Mouse (Mus musculus): ENCODE data around the gene Ldb3. TPM values are rescaled to one million over a fixed set of nuclear protein-coding genes. Genes with fewer than 3 reads are reported as not detected.
A peak's percentile ranks its signal among the peaks of the same experiment; 100 is the strongest.

Gene Ldb3
- total RNA-seq, 4 experiments from 2014 or later: 0.35 to 0.98 (median 0.69) TPM

DNA sequence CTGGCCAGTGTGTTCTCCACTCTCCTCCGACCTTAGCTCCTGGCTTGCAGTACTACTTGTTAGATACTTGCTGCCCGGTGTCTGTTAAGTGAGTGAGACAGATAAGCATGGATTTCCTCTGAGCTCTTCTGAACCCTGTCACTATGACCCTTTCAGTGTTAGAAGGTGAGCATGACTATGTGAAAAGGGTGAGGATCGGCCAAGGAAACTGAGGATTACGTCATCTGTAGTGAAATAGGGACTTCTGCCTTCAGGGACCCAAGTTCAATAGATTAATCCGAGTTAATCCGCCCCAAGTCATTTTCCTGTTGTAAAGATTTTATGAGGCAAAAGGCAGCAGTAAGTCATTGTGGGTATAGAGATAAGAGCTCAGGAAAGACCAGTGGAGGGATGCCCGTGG is 83.2 kb downstream of the Ldb3 start:
- DNase-seq: no peak

DNA sequence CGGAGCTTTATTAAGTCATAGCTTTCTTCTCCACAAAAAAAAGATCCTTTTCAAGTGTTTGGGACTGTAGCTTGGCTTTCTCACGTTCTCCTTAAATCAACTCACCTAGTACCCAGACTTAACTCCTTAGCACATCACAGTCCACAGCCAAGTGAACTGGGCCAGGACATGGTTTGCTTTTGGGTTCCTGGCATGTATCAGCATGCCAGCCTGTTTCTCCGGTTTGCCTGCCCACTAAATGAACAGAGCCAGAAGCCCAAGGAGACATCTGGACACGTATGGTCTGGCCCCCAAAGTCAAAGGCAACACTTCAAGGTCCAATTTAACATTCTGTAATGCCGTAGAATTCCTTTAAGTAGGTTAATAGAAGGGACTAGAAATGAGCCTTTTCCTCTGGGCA is 84.1 kb downstream of the Ldb3 start:
- DNase-seq: no peak

DNA sequence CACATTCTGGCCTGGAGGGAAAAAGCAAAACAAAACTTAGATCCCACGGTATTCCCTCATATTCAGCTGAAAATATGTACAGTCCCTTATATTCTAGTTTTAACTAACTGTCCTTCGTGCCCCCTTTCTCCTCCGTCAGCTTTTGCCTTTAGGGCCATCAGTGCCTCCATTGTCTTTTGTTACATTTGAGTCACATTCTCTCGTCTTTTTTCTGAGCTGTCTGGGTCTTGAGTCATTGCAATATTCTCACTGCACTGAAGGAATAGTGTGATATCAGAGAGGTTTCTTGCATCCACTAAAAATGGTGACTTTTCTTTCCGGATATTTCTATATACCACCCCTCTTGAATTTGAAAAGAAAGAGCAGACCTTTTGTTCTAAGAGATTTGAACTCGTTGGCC is 84.7 kb downstream of the Ldb3 start:
- DNase-seq: no peak

DNA sequence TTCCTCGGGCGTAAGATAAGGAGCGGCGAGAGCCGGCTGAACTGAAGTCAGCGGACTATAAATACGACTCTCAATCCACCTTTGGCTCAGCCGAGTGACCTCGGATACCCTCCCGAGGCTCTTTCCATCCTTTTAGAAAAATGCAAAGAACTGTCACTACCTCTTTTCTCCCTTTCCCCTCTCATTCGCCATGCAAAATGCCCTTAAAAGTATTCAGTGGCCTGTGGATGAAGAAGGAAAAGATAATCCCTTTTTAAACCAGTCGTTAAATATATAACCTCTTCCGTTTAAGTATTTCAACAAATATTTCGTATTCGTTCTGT is 85.2 kb downstream of the Ldb3 start, which contains the start of gene Bmpr1a:
TSS of gene Bmpr1a (minus strand) at position 17 of the 323 bp plus-strand sequence.
- no peak for DNase-seq

DNA sequence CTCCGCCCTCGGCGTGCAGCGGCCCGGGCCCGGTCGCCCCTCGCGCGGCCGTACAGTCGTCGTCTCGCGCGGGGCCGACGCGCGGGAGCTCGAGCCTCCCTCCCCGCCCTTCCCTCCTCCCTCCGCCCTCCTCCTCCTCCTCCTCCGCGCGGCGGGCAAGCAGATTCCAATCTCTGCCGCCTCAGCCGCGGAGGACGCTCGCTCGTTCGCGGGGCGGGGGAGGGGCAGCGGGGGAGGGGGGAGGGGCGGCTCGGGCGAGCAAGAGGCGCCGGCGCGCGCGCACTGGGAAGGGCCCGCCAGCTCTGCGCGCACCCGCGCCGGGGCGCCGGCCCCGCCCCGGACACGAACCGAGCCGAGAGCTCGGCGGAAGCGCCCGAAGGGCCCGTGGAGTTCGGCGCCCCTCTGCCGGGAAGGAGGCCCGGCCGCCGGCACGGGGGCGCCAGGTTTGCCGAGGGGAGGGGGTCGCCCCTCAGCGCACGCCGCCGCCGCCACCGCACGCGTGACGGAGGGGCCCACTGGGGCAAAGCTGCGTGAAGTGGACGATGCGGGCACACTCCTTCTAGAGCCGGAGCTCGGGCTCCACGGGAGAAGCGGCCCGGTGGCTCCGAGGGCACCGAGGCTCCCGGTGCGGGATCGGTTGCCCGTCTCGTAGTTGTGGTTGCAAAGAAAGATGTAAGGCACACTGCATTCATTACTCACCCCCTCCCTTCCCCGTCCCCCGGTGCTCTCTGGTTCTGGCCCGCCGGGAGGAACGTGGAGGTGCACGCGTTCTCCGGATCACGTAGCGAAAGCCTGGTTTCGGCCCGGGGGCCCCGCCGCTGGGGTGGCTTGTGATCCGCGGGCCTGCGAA is 85.8 kb downstream of the Ldb3 start:
- peak; percentile 77 for DNase-seq

DNA sequence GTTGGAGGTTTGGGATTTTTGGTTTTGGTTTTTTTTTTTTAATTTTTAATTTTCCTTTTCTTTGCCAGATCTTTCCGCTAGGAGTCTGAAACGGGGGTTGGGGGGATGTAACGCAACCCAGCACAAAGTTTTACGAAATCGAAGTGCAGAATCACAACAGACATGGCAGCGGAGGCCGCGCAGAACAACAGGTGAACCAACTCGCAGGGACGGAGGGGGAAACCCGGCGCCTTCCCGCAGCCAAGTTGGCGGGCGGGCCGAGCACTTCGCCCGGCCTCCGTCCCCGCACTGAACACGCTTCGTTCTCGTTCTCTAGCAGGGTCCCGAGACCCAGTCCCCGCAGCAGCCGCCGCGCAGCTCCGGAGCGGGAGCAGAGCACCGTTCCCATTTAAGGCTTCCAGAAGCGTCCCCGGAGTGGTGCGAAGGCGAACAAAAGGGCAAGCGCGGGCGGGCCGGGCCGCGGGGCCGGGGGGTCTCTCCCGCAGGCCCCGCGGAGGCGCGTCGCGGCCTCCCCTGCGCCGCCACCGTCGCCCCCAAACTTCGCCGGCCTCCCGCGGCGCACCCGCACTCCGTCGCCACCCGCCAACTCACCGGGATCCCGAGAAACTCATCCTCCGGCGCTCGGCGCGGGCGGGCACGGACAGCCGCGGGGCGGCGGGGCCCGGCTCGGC is 86.5 kb downstream of the Ldb3 start:
- peak; percentile 31 for DNase-seq

DNA sequence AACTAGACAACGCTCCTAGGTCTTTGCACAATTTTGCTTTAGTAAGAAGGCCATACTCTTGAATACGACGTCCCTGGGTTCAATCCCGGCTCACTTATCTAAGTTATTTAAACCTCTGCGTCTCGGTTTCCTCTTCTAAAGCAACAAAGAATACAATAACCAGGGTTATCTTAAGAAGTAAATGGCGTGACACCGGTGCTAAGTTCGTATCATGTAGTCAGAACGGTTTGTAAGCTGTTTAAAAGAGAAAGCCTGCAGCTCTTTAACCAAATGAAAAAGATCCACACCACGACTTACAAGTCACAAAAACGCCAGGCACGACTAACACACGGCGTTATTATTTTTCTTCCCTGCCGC is 87.1 kb downstream of the Ldb3 start:
- no peak for DNase-seq

DNA sequence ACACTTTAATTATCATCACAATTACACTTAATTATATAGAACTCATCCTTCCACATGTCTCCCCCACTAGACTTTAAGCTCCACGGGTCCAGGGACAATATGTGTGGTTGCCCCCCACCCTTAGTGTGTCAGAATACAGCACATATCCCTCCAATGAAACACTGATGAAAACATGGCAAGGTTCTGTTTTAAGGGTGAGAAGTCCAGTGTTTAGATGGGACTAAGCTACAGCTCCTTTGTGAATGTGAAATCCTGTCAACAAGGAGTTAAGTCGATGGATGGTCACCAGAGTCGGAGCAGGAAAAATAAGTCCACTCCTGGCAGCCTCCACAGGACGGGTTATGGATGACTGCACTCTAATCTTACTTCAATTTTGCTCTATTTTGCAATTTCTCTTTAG is 88.2 kb downstream of the Ldb3 start:
- DNase-seq: no peak

DNA sequence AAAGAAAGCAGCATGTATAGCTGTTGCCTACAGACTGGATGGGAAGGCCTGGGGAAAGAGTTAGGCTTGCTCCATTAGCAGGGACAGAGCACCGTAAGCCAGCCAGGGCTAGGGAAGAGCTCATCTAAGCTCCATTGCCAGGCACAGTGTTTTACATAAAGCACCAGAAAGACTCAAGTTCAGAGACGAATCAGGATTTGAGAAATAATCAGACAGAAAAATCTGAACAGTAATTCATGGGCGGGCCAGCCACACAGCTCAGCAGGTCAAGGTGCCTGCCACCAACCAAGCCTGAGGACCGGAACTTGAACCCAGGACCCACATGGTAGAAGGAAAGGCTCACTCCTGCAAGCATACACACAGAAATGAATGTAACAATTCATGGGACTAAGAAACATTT is 88.8 kb downstream of the Ldb3 start:
- DNase-seq: no peak

DNA sequence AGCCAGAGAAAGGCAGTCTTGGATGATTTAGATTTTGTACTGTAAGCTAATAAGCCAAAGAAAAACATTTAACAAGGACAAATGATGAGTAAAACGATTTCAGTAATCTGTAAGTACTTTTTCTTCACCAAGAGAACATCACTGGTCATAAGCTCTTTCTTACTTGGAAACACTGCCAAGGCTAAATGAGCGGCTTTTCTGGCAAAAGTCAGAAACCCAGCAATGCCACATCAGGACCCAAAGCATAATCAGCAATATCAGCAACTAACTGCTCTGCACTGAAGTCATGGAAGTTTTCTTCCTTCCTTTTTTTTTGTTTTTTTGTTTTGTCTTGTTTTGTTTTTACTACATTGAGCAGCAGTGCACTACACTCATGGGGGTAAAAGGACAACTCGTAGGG is 91.1 kb downstream of the Ldb3 start:
- peak; percentile 47 for DNase-seq

DNA sequence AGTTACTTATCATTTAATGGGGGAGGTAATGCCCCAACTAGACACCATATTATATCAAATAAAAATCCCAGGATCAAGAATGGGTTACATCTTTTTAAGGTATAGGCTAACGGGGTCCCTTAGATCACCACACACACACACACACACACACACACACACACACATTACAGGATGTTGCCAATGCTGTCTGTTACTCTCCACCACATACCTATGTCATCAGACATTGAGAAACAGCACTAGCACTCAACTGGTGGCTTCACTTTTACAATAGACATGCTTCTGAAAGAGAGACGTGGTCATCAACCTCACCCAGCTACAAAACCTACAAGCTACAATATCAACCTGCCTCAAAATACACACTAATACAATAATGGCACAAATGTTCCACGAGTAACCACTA is 94.8 kb downstream of the Ldb3 start:
- no peak for DNase-seq

DNA sequence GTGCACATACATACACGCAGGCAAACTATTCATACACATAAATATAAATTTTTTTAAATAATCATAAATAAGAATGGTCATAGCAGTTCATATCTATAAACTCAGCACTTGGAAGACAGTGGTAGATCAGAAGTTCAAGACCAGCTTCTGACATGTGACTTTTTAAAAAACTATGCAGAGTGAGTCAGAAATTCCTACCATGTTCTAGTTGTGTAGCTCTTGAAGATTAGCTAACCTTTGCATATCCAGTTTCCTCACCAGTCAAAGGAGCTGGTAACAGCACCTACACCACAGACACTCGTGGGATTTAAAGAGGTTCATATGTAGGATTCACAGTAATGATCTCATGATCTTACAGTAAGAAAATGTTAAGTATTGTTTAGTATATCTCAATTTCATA is 95.8 kb downstream of the Ldb3 start:
- no peak for DNase-seq

DNA sequence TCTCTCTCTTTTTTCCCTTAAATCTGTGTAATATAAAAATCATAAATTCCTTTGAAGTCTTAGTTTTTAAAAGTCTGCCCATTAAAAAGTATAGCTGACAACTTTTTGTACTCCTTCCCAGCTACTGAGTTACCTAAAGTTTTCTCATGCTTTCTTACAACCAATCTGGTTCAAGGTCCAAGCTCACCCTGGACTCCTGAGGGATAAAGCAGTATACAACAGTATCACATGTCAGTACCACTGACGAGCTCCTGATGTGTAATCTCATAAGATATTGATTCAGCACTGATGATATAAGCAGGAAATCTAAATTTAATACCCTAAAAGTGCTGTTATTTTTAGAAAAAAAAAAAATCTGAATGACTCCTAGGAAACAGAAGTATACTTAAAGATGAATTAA is 97.5 kb downstream of the Ldb3 start:
- DNase-seq: no peak

DNA sequence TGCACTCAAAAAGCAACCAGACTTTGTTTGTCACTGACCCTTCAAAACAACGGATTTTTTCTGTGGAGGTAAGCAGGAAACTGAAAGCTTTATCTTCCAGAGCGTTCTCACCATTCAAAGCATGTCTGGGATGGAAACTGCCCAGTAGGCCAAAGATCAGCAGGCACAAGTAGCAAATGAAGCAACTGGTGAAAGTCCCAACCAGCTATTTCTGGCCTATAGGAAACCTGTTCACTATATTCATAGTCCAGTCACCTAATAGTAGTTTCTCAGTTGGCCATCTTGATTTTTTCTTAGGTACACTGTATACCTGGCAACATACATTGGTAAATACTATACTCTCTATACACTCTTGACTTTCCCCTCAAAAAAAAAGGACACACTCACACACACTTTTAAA is 98.6 kb downstream of the Ldb3 start:
- DNase-seq: no peak

DNA sequence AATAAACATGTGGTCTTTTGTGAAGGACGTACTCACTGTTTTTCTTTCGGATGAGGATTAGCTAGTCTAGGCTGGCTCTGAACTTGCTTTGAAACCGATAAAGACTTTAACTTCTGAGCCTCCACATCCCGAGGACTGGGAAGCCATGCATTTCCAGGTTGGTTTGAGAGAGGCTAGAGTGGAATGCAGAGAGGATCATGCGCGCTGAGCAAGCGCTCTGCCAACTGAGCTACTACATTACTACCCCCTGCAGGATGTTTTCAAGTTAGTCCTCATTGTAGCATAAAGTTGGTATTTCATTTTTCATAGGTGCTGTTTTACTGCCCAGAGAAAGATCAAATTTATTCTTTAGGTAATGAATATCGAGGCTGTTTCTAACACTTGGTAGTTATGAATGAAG is 102.3 kb downstream of the Ldb3 start:
- DNase-seq: no peak

DNA sequence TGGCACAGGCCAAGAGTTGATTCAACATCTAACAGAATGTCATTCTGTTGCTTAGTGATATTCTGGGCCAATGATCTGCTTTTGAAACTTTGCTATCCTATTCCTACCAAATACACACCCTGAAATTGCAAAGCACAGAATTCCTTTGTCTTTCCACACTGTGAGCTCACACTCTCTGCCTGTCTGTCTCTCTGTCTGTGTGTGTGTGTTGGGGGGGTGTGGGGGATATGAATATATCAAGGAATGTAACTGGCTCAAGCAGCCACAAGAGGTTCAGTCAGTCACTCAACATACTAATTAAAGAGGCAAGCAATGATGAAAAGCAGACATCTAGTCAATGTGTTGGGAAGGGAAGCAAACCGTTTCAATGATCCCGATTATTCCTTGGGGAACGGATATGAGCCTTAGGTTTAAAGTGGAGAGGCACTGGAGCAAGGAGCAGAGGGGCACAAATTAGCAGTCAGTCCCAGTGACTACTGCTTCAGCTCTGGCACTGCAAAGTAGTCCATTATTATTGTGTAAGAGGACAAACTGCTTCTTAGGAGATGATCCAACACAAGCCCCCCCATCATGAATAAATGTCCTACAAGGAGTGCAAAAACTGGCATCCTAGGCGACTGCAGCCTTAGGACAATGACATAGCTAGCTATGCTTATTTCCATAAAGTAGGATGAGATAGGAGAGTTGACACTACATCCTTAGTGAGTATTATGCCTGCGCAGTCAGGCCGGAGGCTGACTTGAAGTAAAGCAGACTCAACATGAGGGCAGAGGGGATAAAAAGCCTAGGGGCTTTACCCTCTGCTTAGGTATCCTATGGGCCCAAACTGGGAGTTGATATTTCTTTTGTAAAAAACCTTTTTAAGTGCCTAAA is 104.8 kb downstream of the Ldb3 start:
- no peak for DNase-seq

Other genes starting within 250 kb of the Ldb3 start
- not detected for gene Fam25c, start 233.2 kb downstream of the Ldb3 start, total RNA-seq (2022)
- gene Sncg, start 213.9 kb downstream of the Ldb3 start, total RNA-seq (2022): 100 to 1,000 TPM in 1 of 4 experiments, 10 to 100 TPM in 3; 19.1 to 206 (median 82.2) TPM
- 10 to 100 TPM; 27.7 to 45.8 (median 39.9) TPM for gene Mmrn2, start 213.2 kb downstream of the Ldb3 start, total RNA-seq (2022)
- gene Bmpr1a, start 85.3 kb downstream of the Ldb3 start, total RNA-seq (2022): 10 to 100 TPM; 60.5 to 74.7 (median 67.1) TPM
- not detected for gene 9230112D13Rik, start 65.9 kb downstream of the Ldb3 start, total RNA-seq (2022)
- gene Opn4, start 11.5 kb upstream of the Ldb3 start, total RNA-seq (2022): under 1 TPM in 2 of 4 experiments, not detected in 2; 0.14 to 0.23 TPM
- 100 to 1,000 TPM in 1 of 4 experiments, 10 to 100 TPM in 3; 77.4 to 100 (median 83.2) TPM for gene Wapl, start 85.2 kb upstream of the Ldb3 start, total RNA-seq (2022)
- gene Grid1, start 231.4 kb upstream of the Ldb3 start, total RNA-seq (2022): 1 to 10 TPM; 1.3 to 1.7 (median 1.4) TPM

Data from adrenal gland, adult 8-10 months (tissue).